Mouse (Mus musculus): ENCODE data around the gene Gm3250.
"Not testable (repeated sequence)": the region's sequence is repeated elsewhere in the genome, so short reads cannot be mapped to it uniquely, and the experiment has no call there.

Gm3250 gene

GRCm38 (mm10) chr10:77782442-77782841, at the start of gene Gm3250:
TSS of gene Gm3250 (minus strand) at chr10:77782542.
- DNase-seq (ENCODE audit: low spot score in 2 of 2), result not testable (repeated sequence)

GRCm38 (mm10) chr10:77826951-77827350, 44.6 kb upstream of the Gm3250 start, which contains the start of gene Krtap10-4:
TSS of gene Krtap10-4 (minus strand) at chr10:77827095.
- no peak for DNase-seq (ENCODE audit: low spot score in 2 of 2)

GRCm38 (mm10) chr10:77819203-77819602, 36.9 kb upstream of the Gm3250 start:
- no peak for DNase-seq (ENCODE audit: low spot score in 2 of 2)

GRCm38 (mm10) chr10:77818523-77818922, 36.2 kb upstream of the Gm3250 start:
- DNase-seq (ENCODE audit: low spot score in 2 of 2), result no peak

- no peak for DNase-seq (ENCODE audit: low spot score in 2 of 2)
Measured at GRCm38 (mm10) chr10:77815514-77815913, 33.2 kb upstream of the Gm3250 start.

GRCm38 (mm10) chr10:77814382-77814781, 32.0 kb upstream of the Gm3250 start, which contains the start of gene Gm2696:
TSS of gene Gm2696 (plus strand) at chr10:77814682.
- DNase-seq (ENCODE audit: low spot score in 2 of 2), result no peak

GRCm38 (mm10) chr10:77811743-77812142, 29.4 kb upstream of the Gm3250 start, which contains the start of gene Gm9507:
TSS of gene Gm9507 (minus strand) at chr10:77811843.
- DNase-seq (ENCODE audit: low spot score in 2 of 2), result no peak

- DNase-seq (ENCODE audit: low spot score in 2 of 2), result no peak
Measured at GRCm38 (mm10) chr10:77804095-77804494, 21.8 kb upstream of the Gm3250 start.

GRCm38 (mm10) chr10:77798921-77799508, 16.7 kb upstream of the Gm3250 start, which contains the start of gene Gm19668:
TSS of gene Gm19668 (minus strand) at chr10:77799133.
- no peak for DNase-seq (ENCODE audit: low spot score in 2 of 2)

GRCm38 (mm10) chr10:77798164-77798920, 16.0 kb upstream of the Gm3250 start:
- DNase-seq (ENCODE audit: low spot score in 2 of 2), result not testable (repeated sequence)

GRCm38 (mm10) chr10:77797677-77798076, 15.3 kb upstream of the Gm3250 start:
- DNase-seq (ENCODE audit: low spot score in 2 of 2), result no peak

GRCm38 (mm10) chr10:77794976-77795375, 12.6 kb upstream of the Gm3250 start, which contains the start of gene Gm9639:
TSS of gene Gm9639 (minus strand) at chr10:77795076.
- no peak for DNase-seq (ENCODE audit: low spot score in 2 of 2)

GRCm38 (mm10) chr10:77788621-77789020, 6.3 kb upstream of the Gm3250 start:
- DNase-seq (ENCODE audit: low spot score in 2 of 2), result no peak

- DNase-seq (ENCODE audit: low spot score in 2 of 2), result not testable (repeated sequence)
Measured at GRCm38 (mm10) chr10:77787876-77788275, 5.5 kb upstream of the Gm3250 start, which contains the start of gene Gm7137. TSS of gene Gm7137 (minus strand) at chr10:77788200.

- not testable (repeated sequence) for DNase-seq (ENCODE audit: low spot score in 2 of 2)
Measured at GRCm38 (mm10) chr10:77783396-77783795, 1.1 kb upstream of the Gm3250 start.

GRCm38 (mm10) chr10:77776844-77777243, 5.5 kb downstream of the Gm3250 start, which contains the start of gene Gm7138:
TSS of gene Gm7138 (minus strand) at chr10:77776944.
- not testable (repeated sequence) for DNase-seq (ENCODE audit: low spot score in 2 of 2)

GRCm38 (mm10) chr10:77772142-77772541, 10.2 kb downstream of the Gm3250 start:
- not testable (repeated sequence) for DNase-seq (ENCODE audit: low spot score in 2 of 2)

GRCm38 (mm10) chr10:77771225-77771624, 11.1 kb downstream of the Gm3250 start, which contains the start of gene Gm3238:
TSS of gene Gm3238 (minus strand) at chr10:77771325.
- not testable (repeated sequence) for DNase-seq (ENCODE audit: low spot score in 2 of 2)

- DNase-seq (ENCODE audit: low spot score in 2 of 2), result no peak
Measured at GRCm38 (mm10) chr10:77769727-77770126, 12.6 kb downstream of the Gm3250 start.

- not testable (repeated sequence) for DNase-seq (ENCODE audit: low spot score in 2 of 2)
Measured at GRCm38 (mm10) chr10:77759582-77759981, 22.8 kb downstream of the Gm3250 start, which contains the start of gene Gm3233. TSS of gene Gm3233 (minus strand) at chr10:77759682.

- DNase-seq (ENCODE audit: low spot score in 2 of 2), result no peak
Measured at GRCm38 (mm10) chr10:77753448-77753847, 28.9 kb downstream of the Gm3250 start.

GRCm38 (mm10) chr10:77752312-77752711, 30.0 kb downstream of the Gm3250 start:
- DNase-seq (ENCODE audit: low spot score in 2 of 2), result not testable (repeated sequence)

Measured in left cerebral cortex, adult 9 months (tissue).